Mouse (Mus musculus): Measurements from ENCODE around the gene Sidt1. TPM values are rescaled to one million over a fixed set of nuclear protein-coding genes. Genes with fewer than 3 reads are reported as not detected.
A peak's percentile ranks its signal among the peaks of the same experiment; 100 is the strongest.

Sidt1 gene
- polyA plus RNA-seq, 1 experiment from 2014 or later: 20.4 TPM

DNA sequence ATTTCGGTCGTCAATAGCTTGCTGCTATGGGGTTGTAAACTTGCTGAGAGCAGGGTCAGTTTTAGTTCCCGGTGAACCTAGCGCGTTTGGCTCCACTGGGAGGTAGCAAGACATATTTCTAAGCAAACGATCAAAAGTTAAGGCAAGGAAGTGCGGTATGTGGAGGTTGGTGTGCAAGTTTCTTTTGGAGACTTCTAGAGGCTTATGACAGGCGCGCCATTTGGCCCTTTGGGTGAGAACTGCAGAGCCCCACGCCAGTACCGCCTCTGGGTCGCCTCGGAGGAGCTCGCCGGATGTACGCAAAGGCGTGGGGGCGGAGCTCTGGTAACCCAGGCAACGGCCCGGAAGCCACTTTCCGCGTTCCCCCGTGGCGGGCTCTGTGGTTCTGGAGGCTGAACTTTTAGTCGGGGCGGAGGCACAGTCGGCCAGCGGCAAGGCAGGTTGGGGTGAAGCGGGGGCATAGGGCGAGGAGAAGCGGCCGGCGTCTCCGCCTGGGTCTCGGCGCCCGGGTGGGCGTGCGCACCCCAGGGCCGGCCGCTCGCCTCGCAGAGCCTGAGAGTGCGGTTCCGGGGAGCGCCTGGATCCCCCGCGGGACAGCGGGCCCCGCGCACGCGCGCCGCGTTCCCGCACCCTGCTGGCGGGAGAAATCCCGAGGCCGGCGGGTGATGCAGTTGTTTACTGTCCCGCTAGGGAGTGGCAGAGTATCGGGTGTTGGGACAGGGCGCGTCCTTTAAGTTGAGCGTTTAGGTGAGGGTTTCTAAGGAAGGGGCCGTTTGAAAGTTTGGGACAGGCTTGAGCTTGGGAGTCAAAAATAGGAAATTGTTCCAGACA lies 14.3 kb upstream of the Sidt1 start, which contains the start of gene Spice1:
TSS of gene Spice1 (plus strand) at position 51 of the 831 bp plus-strand sequence.
- H3K4me2 ChIP-seq (ENCODE audit: low read length): peak within 1 kb of the TSS; percentile 78
- peak; percentile 100 for ATAC-seq
- H3K9me3 ChIP-seq (ENCODE audit: control insufficient read depth, low read length): no peaks in the 10 kb centered on the region
- peak within 1 kb of the TSS; percentile 77 for H3K9ac ChIP-seq (ENCODE audit: low read depth, low read length)
- H3K4me1 ChIP-seq (ENCODE audit: control insufficient read depth, insufficient read depth, low read depth, low read length): peaks cover 6% of the 10 kb centered on the region; the same call in 1 of the 2 replicates
- H3K27me3 ChIP-seq (replicated peaks; ENCODE audit: control insufficient read depth, insufficient read depth, low read length): no peaks in the 10 kb centered on the region
- no peaks in the 10 kb centered on the region for H3K36me3 ChIP-seq (ENCODE audit: control insufficient read depth, insufficient read depth, low read length)
- H3K4me3 ChIP-seq (ENCODE audit: low read length): peak within 1 kb of the TSS; percentile 91
- under 1% methylated on average over 66 of the region's 67 CpGs for WGBS
- peak within 1 kb of the TSS; percentile 90 for H3K27ac ChIP-seq (ENCODE audit: low read depth, low read length)

DNA sequence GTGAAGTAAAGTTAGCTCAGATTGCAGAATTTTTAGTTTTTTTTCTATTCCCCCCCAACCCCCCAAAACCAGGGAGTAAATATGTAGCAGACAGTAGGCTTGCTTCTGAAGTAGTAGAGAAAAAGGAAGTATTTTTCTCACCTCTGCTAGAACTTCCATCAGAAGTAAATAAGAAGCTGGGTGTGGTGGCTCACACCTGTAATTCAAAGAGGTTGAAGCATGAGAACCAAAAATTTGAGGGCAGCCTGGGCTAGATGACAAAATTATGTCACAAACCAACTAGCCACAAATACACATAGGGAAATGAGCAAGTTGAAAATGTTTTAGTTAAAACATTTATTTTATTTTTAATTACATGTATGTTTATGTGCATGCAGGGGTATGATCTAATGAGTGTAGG lies 4.5 kb upstream of the Sidt1 start:
- no peaks in the 10 kb centered on the region for H3K9me3 ChIP-seq (ENCODE audit: control insufficient read depth, low read length)
- H3K9ac ChIP-seq (ENCODE audit: low read depth, low read length): no peak overlapping the region
- no peak for ATAC-seq
- no peaks in the 10 kb centered on the region for H3K4me1 ChIP-seq (ENCODE audit: control insufficient read depth, insufficient read depth, low read depth, low read length)
- H3K27me3 ChIP-seq (replicated peaks; ENCODE audit: control insufficient read depth, insufficient read depth, low read length): peaks cover 4% of the 10 kb centered on the region
- no peak overlapping the region for H3K27ac ChIP-seq (ENCODE audit: low read depth, low read length)
- no peak overlapping the region for H3K4me3 ChIP-seq (ENCODE audit: low read length)
- no peak overlapping the region for H3K4me2 ChIP-seq (ENCODE audit: low read length)
- H3K36me3 ChIP-seq (ENCODE audit: control insufficient read depth, insufficient read depth, low read length): no peaks in the 10 kb centered on the region

DNA sequence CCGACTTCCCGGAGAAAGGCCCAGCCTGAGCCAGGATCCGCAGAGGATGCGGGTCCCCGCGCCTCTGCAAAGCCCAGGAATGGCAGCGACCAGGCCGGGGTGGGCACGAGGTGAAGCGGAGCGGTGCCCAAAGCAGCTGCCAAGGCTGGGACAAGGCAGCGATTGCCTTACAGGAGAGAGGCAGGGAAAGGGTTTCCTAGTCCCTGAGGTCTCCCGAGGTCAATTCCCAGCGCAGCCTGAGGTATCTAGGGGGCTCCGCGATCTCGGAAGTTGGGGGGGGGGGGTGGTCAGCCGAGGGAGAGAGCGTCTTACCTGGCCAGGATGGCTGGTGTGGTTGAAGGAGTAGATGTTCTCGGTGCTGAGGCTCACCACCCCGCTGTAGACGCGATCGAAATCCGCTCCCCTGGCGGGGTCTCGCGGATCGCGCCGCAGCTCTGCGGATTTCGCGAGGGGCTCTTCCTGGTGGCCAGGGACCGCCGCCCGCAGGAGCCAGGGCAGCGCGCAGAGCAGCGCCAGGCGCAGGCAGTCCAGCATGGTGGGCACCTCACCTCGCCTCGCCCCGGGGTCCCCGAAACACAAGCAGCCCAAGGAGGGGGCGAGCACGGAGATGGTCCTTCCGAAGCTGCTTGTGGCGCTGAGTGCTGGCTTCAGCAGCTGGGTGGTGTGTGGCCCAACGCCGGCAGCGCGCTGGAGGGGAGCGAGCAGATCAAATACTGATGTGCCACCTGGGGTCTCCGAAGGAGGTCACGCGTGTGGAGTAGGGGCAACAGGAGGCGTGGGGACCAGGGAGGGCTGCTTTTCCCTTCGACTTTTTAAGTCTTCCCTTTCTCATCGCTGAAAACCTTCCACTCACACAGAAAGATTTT lies 768 bp downstream of the Sidt1 start:
- peaks cover 4% of the 10 kb centered on the region for H3K27me3 ChIP-seq (replicated peaks; ENCODE audit: control insufficient read depth, insufficient read depth, low read length)
- H3K4me3 ChIP-seq (ENCODE audit: low read length): peak overlapping the region; percentile 79
- peak overlapping the region; percentile 98 for H3K4me2 ChIP-seq (ENCODE audit: low read length)
- H3K9ac ChIP-seq (ENCODE audit: low read depth, low read length): peak overlapping the region; percentile 87
- H3K4me1 ChIP-seq (ENCODE audit: control insufficient read depth, insufficient read depth, low read depth, low read length): peaks cover 11% of the 10 kb centered on the region
- no peaks in the 10 kb centered on the region for H3K9me3 ChIP-seq (ENCODE audit: control insufficient read depth, low read length)
- peak overlapping the region; percentile 73 for H3K27ac ChIP-seq (ENCODE audit: low read depth, low read length)
- ATAC-seq: peak; percentile 80
- no peaks in the 10 kb centered on the region for H3K36me3 ChIP-seq (ENCODE audit: control insufficient read depth, insufficient read depth, low read length)
- WGBS: under 1% methylated on average over 58 of the region's 60 CpGs

DNA sequence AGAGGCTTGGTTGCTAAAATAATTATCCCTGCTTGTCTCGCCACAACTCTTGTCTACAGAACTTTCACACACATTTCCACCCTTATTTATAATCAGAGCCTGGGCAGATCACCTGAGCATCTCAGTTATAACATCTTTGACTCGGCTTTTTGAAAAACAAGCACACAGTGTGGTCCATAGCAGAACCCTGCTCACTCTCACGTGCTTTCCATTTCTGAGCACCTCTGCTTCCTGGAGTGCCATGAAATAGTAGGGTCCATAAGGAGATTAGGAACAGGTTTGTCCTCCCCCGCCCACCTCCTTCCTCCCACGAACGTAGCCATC lies 1.4 kb downstream of the Sidt1 start:
- Histone ChIP-seq H3K9ac (ENCODE audit: low read depth, low read length) (peak overlapping the region; percentile 87), H3K4me1 (ENCODE audit: control insufficient read depth, insufficient read depth, low read depth, low read length) (peaks cover 11% of the 10 kb centered on the region), H3K4me3 (ENCODE audit: low read length) (peak overlapping the region; percentile 79), H3K27ac (ENCODE audit: low read depth, low read length) (peak overlapping the region; percentile 73), H3K9me3 (ENCODE audit: control insufficient read depth, low read length) (no peaks in the 10 kb centered on the region), H3K4me2 (ENCODE audit: low read length) (peak overlapping the region; percentile 98), H3K36me3 (ENCODE audit: control insufficient read depth, insufficient read depth, low read length) (no peaks in the 10 kb centered on the region), H3K27me3 (replicated peaks; ENCODE audit: control insufficient read depth, insufficient read depth, low read length) (peaks cover 4% of the 10 kb centered on the region)
- 12% methylated on average over 6 of the region's 6 CpGs for WGBS
- ATAC-seq: peak; percentile 71

DNA sequence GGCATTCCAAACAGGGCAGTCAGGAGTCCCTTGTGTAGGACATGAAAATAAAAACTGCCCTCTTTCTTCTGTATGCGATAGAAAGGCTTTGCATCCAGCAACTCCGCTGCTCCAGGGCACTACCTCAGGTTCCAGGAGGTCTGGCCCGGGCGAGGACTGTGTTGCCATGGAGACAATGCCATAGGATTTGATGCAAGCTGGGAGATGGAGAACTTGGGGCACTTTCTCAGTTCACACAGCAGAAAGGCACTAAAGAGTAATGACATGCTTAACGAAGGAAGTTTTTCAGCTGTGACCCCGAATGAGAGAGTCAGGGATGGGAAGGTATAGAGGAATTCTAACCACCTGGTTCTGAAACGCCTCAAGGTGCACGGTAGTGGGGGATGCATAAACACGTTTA lies 1.8 kb downstream of the Sidt1 start:
- Histone ChIP-seq H3K9ac (ENCODE audit: low read depth, low read length) (no peak overlapping the region), H3K36me3 (ENCODE audit: control insufficient read depth, insufficient read depth, low read length) (no peaks in the 10 kb centered on the region), H3K27me3 (replicated peaks; ENCODE audit: control insufficient read depth, insufficient read depth, low read length) (peaks cover 4% of the 10 kb centered on the region), H3K4me1 (ENCODE audit: control insufficient read depth, insufficient read depth, low read depth, low read length) (peaks cover 11% of the 10 kb centered on the region), H3K4me3 (ENCODE audit: low read length) (peak overlapping the region; percentile 79), H3K4me2 (ENCODE audit: low read length) (peak overlapping the region; percentile 98), H3K9me3 (ENCODE audit: control insufficient read depth, low read length) (no peaks in the 10 kb centered on the region), H3K27ac (ENCODE audit: low read depth, low read length) (no peak overlapping the region)
- WGBS: 16% methylated on average over 9 of the region's 9 CpGs
- ATAC-seq: peak; percentile 35

DNA sequence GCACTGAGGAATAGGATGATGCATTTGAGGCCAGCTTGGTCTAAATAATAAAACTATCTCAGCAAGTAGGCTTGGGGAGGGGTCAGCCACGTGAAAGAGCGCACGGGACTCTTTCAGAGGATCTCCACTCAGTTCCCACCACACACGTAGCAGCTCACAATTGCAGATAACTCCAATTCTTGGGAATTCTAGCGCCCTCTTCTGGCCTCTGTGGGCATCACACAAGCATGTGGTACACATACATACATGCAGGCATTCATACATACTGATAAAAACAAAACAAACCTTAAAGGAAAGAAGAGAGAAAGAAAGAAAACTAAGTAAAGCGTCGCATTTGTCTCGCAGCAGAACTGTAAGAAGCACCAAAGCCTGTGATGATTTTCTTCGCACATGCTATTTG lies 2.3 kb downstream of the Sidt1 start:
- 80% methylated on average over 9 of the region's 9 CpGs for WGBS
- Histone ChIP-seq H3K27ac (ENCODE audit: low read depth, low read length) (no peak overlapping the region), H3K9me3 (ENCODE audit: control insufficient read depth, low read length) (no peaks in the 10 kb centered on the region), H3K4me2 (ENCODE audit: low read length) (peak overlapping the region; percentile 98; the same call in 1 of the 2 replicates), H3K36me3 (ENCODE audit: control insufficient read depth, insufficient read depth, low read length) (no peaks in the 10 kb centered on the region), H3K4me1 (ENCODE audit: control insufficient read depth, insufficient read depth, low read depth, low read length) (peaks cover 11% of the 10 kb centered on the region), H3K4me3 (ENCODE audit: low read length) (no peak overlapping the region), H3K27me3 (replicated peaks; ENCODE audit: control insufficient read depth, insufficient read depth, low read length) (peaks cover 4% of the 10 kb centered on the region), H3K9ac (ENCODE audit: low read depth, low read length) (no peak overlapping the region)
- no peak for ATAC-seq

DNA sequence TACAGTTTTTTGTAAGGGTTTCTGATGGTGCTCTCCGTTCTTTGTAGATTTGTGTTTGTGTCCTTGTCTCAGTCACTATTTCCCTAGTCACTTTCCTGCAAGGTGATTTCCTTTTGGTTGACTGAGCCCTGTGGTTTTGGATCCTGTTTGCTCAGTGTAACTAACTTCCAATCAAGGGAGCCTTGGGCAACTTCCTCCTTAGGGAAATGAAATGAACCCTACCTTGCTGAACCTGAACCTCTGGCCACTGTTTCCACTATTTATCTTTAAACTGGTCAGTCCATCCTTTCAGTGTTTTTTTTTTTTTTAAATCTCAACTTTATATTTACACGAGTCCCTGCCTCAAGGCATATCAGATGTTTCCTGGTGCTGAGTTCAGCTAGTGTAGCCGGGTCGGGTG lies 4.4 kb downstream of the Sidt1 start:
- Histone ChIP-seq H3K4me1 (ENCODE audit: control insufficient read depth, insufficient read depth, low read depth, low read length) (peaks cover 11% of the 10 kb centered on the region), H3K27me3 (replicated peaks; ENCODE audit: control insufficient read depth, insufficient read depth, low read length) (no peaks in the 10 kb centered on the region; the same call in 1 of the 2 replicates), H3K4me3 (ENCODE audit: low read length) (no peak overlapping the region), H3K4me2 (ENCODE audit: low read length) (no peak overlapping the region), H3K27ac (ENCODE audit: low read depth, low read length) (no peak overlapping the region), H3K9ac (ENCODE audit: low read depth, low read length) (no peak overlapping the region), H3K9me3 (ENCODE audit: control insufficient read depth, low read length) (no peaks in the 10 kb centered on the region), H3K36me3 (ENCODE audit: control insufficient read depth, insufficient read depth, low read length) (no peaks in the 10 kb centered on the region)
- WGBS: 81% methylated on average over 4 of the region's 4 CpGs
- no peak for ATAC-seq

DNA sequence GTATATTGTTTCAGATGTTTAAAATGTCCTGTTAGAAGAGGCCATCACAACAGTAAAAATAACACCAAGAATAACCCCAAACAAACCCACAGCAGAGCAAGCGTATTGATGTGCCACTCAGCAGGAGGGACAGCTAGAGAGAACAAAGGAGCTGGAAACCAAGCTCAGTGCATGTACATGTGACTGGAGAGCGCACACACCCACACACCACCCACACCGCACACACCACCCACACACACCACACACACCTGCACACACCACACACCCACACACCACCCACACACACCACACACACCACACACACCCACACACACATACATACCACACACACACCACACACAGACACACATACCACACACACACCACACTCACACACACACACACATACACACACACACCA lies 12.8 kb downstream of the Sidt1 start:
- no peak overlapping the region for H3K4me3 ChIP-seq (ENCODE audit: low read length)
- H3K4me2 ChIP-seq (ENCODE audit: low read length): no peak overlapping the region
- no peaks in the 10 kb centered on the region for H3K36me3 ChIP-seq (ENCODE audit: control insufficient read depth, insufficient read depth, low read length)
- no peaks in the 10 kb centered on the region for H3K9me3 ChIP-seq (ENCODE audit: control insufficient read depth, low read length)
- no peaks in the 10 kb centered on the region for H3K4me1 ChIP-seq (ENCODE audit: control insufficient read depth, insufficient read depth, low read depth, low read length)
- H3K27me3 ChIP-seq (replicated peaks; ENCODE audit: control insufficient read depth, insufficient read depth, low read length): no peaks in the 10 kb centered on the region
- 28% methylated on average over 1 of the region's 3 CpGs for WGBS
- 0 out of 2 replicates have a peak, but pooled peaks have one; percentile 50 for ATAC-seq
- H3K9ac ChIP-seq (ENCODE audit: low read depth, low read length): no peak overlapping the region
- no peak overlapping the region for H3K27ac ChIP-seq (ENCODE audit: low read depth, low read length)

DNA sequence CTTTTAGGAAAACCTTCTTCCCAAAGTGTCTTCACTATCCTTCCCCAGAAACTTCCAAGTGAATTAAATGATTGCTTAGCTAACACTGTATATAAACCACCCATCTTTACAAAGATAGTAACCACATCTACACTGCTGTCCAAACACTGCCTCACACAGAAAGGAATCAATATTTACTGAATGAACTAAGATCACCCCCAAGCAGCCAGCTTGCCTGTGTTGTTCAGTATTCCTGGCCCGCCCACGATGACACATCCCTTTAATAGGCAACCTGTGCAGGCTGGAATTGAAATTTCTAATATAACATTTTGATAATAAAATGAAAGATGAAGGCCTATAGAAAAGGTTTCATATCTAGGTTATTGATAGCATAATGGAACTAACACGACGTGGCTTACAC lies 16.6 kb downstream of the Sidt1 start:
- H3K4me1 ChIP-seq (ENCODE audit: control insufficient read depth, insufficient read depth, low read depth, low read length): no peaks in the 10 kb centered on the region
- ATAC-seq: no peak
- H3K9me3 ChIP-seq (ENCODE audit: control insufficient read depth, low read length): no peaks in the 10 kb centered on the region
- no peak overlapping the region for H3K9ac ChIP-seq (ENCODE audit: low read depth, low read length)
- no peak overlapping the region for H3K4me2 ChIP-seq (ENCODE audit: low read length)
- no peaks in the 10 kb centered on the region for H3K36me3 ChIP-seq (ENCODE audit: control insufficient read depth, insufficient read depth, low read length)
- no peak overlapping the region for H3K27ac ChIP-seq (ENCODE audit: low read depth, low read length)
- 76% methylated on average over 4 of the region's 4 CpGs for WGBS
- no peaks in the 10 kb centered on the region for H3K27me3 ChIP-seq (replicated peaks; ENCODE audit: control insufficient read depth, insufficient read depth, low read length)
- H3K4me3 ChIP-seq (ENCODE audit: low read length): no peak overlapping the region
